Mouse (Mus musculus) bone marrow, adult 2 months (tissue): ENCODE data around the gene Npy5r. TPM values are rescaled to one million over a fixed set of nuclear protein-coding genes. Genes with fewer than 3 reads are reported as not detected.

Experiments
- H3K27ac ChIP-seq: fragments of 200-500 bp; 2 replicates; pipeline ENCODE4 v1.5.1; 2012; ENCODE audit warnings: low read depth, mild to moderate bottlenecking, control low read depth, inconsistent platforms, low read length; ENCODE audit not compliant: control insufficient read depth, poor library complexity, insufficient read depth
- H3K4me1 ChIP-seq: fragments of 200-500 bp; 2 replicates; pipeline ENCODE4 v1.6.1; 2011; ENCODE audit warnings: low read length; ENCODE audit not compliant: control insufficient read depth, insufficient read depth
- H3K4me3 ChIP-seq: fragments of 200-500 bp; replicated peaks from 2 replicates; pipeline ENCODE3; 2011; ENCODE audit warnings: mild to moderate bottlenecking, low read depth, low read length, control low read depth; ENCODE audit not compliant: control insufficient read depth
- CTCF ChIP-seq: fragments of 200-500 bp; IDR thresholded peaks from 2 replicates; pipeline ENCODE4 v1.5.1; 2011; ENCODE audit warnings: low read length, control low read depth; ENCODE audit not compliant: control insufficient read depth, insufficient read depth
- POLR2A ChIP-seq: fragments of 200-500 bp; IDR thresholded peaks from 2 replicates; pipeline ENCODE4 v1.6.1; 2011; ENCODE audit warnings: low read depth, mild to moderate bottlenecking, control low read depth, low read length, borderline replicate concordance; ENCODE audit not compliant: control insufficient read depth
- WGBS: fragments of 180-500 bp; shearing (Covaris S2); methylation state at CpG from one replicate; pipeline ENCODE4 v1.1.7; 2018; 5-methylcytosine and 5-hydroxymethylcytosine counted together
- polyA plus RNA-seq: library from polyadenylated mRNA; stranded (reverse); fragments of >200 nt; gene quantifications from 2 replicates; pipeline ENCODE4 v1.2.4, GENCODE M21; 2011; ENCODE audit warnings: low replicate concordance; ENCODE audit not compliant: missing spikeins, insufficient read depth, insufficient read length

Gene Npy5r
- polyA plus RNA-seq: not detected in 2 replicates

DNA sequence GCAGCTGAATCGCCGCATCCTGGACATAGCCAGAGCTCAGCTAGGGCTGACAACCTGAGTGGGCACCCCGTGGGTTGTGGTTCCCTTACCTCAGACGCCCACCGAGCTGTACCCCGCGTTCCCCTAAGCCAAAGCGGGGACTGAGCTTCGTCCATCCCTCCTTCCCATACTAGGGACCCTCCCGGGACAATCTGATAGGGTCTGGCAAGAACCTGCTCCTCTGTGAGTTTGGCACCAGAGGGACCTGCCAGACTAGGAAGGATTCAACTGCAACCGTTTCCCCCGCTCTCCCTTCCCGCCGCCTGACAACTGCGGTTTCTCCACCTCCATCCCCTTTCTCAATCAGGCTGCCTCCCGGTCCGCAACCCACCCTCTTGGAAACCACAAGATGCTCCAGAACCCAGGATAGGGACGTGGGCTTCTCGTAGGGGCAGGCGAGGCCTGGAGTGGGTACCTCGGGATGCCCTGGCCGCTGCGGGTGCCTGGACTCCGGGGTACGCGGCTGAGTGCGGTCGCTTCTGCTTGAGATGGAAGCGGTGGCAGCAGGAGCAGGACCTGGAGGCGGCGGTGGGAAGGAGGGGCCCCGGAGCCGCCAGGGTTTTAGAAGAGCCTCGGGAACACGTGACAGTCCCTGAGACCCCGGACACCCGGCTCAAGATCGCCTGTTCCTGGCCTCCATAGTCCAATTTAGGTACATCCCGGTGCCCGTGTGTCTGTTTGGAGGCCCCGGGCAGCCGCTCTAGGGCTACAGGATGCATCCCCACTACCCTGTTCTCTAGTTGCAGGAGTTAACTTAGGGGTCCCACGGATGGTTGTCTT lies at the start of gene Npy5r:
Gene Npy5r, minus strand, starts transcription at position 618 of the 819 bp plus-strand sequence.
- Histone ChIP-seq H3K4me3 (no peak within 1 kb of the TSS), H3K4me1 (no peaks in the 10 kb centered on the region), H3K27ac (no peak within 1 kb of the TSS)
- 7% methylated on average over 43 of the region's 43 CpGs for WGBS
- TF ChIP-seq CTCF (no peak), POLR2A (no peak)

GRCm38 (mm10) chr8:66731957-66732356 lies 44.0 kb upstream of the Npy5r start:
- TF ChIP-seq POLR2A: no peak
- no peak for TF ChIP-seq CTCF
- Histone ChIP-seq H3K4me1 (no peaks in the 10 kb centered on the region), H3K27ac (no peak overlapping the region), H3K4me3 (no peak overlapping the region)
- WGBS: 54% methylated on average over 5 of the region's 5 CpGs

DNA sequence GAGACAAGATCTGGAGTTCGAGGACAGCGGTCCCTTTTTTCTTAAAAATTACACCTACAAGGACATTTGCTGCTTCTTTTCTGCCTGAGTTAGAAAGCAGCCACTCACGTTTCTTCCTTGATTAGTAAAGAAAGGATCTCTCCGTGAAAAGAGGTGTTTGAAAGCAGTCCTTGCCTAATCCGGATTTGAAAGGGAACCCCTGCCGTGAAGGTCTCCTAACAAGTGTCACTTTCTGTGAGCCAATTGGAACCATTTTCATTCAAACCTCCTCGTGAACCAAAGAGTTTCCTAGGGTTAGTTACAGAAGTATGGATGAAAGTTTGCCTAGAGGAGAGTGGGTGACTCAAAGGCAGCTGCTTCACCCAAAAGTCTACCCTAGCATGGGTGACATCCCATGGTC lies 41.5 kb upstream of the Npy5r start:
- H3K27ac ChIP-seq: no peak overlapping the region
- H3K4me3 ChIP-seq: no peak overlapping the region
- TF ChIP-seq CTCF: no peak
- no peak for TF ChIP-seq POLR2A
- H3K4me1 ChIP-seq: no peaks in the 10 kb centered on the region
- WGBS: 49% methylated on average over 7 of the region's 7 CpGs

DNA sequence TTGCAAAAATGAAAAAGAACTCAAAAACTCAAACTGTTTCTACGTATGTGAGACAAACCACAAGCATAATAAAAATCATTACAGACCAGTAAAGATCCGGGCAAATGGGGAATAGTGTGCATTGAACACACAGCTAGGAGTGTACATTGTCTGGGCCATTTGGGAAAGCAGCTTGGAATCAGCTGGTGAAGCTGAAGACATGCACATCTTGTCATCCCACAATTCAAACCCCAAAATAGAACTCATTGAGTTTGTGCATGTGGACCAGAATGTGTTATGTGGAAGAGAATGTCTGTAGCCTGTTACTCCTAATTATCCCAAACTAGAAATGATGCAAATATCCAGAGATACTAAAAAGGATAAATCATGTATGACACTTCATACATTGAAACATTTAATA lies 34.9 kb upstream of the Npy5r start:
- WGBS: 69% methylated on average over 2 of the region's 2 CpGs
- no peaks in the 10 kb centered on the region for H3K4me1 ChIP-seq
- TF ChIP-seq POLR2A: no peak
- H3K4me3 ChIP-seq: no peak overlapping the region
- H3K27ac ChIP-seq: no peak overlapping the region

DNA sequence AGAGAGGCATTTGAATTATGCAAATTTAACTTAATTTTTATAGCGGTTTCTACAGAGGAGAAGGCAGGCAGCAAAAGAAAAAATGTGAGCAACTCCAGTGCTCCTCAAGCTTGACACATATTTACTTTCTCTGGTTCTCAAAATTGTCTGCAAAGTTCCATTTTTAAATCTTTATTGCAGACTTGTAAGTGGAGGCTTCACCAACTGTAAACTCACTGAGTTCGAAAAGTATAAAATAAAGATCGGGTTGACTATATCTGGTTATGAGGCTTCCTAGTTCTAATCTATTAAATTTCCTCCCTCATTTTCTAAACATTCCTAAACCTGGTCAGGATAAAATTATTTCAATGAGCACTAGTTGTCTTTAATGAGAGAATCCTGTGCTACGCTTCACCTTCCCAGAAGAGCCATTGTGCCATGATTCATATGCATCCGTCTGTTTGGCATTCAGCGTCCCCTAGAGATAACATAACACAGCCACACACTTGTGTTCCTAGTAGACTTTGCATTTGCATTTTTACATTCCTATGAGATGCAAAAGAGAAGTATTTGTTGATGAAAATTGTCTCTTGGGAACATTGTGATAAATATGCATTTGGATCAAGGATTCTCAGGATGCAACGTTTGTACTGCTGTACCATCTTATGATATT lies 26.5 kb upstream of the Npy5r start:
- WGBS: 87% methylated on average over 7 of the region's 7 CpGs

GRCm38 (mm10) chr8:66698782-66699181 lies 10.9 kb upstream of the Npy5r start:
- WGBS: 60% methylated on average over 7 of the region's 7 CpGs
- no peak overlapping the region for H3K27ac ChIP-seq
- TF ChIP-seq CTCF: no peak
- TF ChIP-seq POLR2A: no peak
- no peak overlapping the region for H3K4me3 ChIP-seq
- no peaks in the 10 kb centered on the region for H3K4me1 ChIP-seq

More for the DNA sequence above, 26.5 kb upstream of the Npy5r start:
- no peaks in the 10 kb centered on the region for H3K4me1 ChIP-seq
- TF ChIP-seq POLR2A: no peak
- TF ChIP-seq CTCF: no peak
- H3K4me3 ChIP-seq: no peak overlapping the region
- no peak overlapping the region for H3K27ac ChIP-seq

- Histone ChIP-seq H3K4me3 (no peak overlapping the region), H3K27ac (no peak overlapping the region), H3K4me1 (no peaks in the 10 kb centered on the region)
- 10% methylated on average over 7 of the region's 7 CpGs for WGBS
- TF ChIP-seq CTCF (no peak), POLR2A (no peak)
Observed at GRCm38 (mm10) chr8:66698011-66698410, 10.1 kb upstream of the Npy5r start.

- no peak within 1 kb of the TSS for H3K4me3 ChIP-seq
- no peak within 1 kb of the TSS for H3K27ac ChIP-seq
- 4% methylated on average over 30 of the region's 30 CpGs for WGBS
- TF ChIP-seq POLR2A: no peak
- no peak for TF ChIP-seq CTCF
- no peaks in the 10 kb centered on the region for H3K4me1 ChIP-seq
Observed at GRCm38 (mm10) chr8:66696970-66697843, 9.3 kb upstream of the Npy5r start, which contains the start of gene Npy1r. Gene Npy1r (plus strand): TSS chr8:66697192.
